Mouse (Mus musculus): ENCODE results near the gene Gzmk.

Gzmk gene

DNA sequence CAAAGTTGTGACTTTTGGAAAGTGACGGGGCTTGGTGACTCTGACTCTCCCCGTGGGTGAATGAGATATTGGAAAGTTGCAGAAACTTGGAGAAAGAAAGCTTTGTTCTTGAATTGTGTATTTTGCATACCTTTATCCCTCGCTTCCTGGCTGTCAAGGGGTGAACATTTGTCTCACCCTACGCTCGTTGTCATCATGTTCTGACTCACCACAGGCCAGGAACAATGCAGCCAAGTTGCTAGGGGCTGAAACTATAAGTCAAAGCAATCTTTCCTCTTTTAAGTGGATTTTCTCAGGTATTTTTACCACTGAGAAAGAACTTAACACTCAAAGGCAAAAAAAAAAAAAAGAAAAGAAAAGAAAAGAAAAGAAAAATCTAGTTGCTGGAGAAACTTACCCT is 22.6 kb downstream of the Gzmk start:
- DNase-seq (ENCODE audit: low spot score in 2 of 2) = no peak

DNA sequence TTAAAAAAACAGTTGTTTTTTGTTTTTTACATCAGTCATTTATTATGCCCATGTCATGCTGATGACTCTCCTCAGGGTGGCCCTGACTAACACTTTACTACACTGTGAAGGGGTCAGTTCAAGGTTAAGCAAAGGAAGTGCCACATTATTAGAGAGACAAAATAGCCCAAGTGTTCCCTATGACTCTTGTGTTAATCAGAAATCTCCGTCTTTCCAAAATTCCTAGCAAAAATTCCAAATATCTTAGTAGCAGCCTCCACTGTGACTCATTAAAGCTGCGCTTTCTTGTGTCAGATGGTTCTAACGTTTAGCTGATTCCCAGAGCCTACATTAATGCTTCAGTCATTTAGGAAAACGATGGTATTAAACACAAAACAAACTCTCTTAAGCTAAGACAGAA is 23.5 kb downstream of the Gzmk start:
- no peak for DNase-seq (ENCODE audit: low spot score in 2 of 2)

DNA sequence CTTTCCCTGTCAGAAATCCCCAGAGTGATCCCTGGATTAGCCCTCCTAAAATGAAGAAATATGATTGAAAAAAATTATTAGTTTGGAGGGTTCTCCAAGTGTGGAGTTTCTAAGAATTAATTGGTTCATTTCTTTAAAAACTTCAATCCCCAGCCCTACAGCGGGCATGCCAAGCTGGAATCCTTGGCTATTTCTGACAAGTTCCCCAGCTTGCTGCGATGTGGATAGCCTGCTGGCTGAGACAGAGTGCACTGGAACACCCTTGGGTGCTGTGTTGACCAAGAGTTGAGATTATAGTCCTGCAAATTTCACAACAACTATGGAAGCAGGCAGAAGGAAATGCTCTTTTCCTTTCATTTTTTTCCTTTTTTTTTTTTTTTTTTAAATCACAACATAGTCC is 24.1 kb downstream of the Gzmk start:
- no peak for DNase-seq (ENCODE audit: low spot score in 2 of 2)

DNA sequence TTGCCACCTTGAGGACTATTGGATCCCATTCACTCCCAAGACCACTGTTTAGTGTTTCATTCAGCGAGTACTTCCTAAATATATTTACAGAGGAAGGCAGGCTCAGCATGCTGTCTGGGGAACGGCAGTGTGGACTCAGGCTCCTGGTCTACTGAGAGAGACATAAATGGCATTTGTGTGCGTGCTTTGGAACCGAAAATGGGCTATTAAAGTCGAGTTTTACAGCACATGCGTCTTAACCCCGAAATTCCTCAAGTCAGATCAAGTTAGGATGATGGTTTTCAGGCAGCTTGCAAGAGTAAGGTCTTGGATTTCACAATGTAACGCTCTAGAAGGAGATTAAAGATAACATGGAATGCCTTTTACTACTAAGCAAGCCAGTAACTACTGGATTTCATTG is 25.0 kb downstream of the Gzmk start:
- no peak for DNase-seq (ENCODE audit: low spot score in 2 of 2)

DNA sequence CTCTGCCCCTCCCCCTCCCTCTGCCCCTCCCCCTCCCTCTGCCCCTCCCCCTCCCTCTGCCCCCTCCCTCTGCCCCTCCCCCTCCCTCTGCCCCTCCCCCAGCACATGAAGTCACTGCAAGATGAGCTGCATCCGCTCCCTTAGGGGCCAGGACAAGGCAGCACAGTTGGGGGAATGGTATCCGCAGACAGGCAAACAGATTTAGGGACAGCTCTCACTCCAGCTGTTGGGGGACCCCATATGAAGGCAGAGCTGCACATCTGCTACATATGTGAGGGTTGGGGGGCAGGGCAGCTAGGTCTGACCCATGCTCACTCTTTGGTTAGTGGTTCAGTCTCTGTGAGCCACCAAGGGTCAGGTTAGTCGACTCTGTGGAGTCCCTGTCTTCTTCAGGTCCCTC is 26.4 kb downstream of the Gzmk start:
- no peak for DNase-seq (ENCODE audit: low spot score in 2 of 2)

DNA sequence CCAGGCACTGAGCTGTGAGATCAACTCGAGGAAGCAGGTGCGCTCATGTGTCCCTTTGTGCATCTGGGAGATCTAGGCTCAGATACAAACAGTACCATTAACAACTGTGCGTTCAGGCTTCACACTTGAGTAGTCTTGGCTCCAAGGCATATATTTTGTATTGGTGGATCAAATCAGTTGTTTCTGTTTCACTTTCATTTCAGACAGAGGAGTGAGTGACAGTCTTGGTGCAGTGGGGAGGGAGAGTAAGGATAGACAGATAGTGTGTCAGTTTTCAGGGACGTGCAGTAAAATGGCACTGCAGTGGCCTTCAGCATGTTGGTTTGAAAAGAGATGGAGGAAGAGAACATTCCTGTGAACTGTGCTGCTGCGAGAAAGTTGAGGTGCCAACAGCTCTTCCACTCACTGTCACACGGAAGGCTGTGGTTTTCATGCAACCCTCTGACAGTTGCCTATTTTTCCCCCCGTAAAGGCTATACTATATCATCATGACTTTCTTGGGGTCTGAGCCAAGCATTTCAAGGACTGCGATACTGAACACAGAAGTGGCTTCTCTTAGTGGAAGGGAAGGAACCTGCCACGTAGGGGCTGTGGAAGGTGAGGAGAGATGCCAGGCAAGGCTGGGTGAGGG is 27.7 kb downstream of the Gzmk start:
- DNase-seq (ENCODE audit: low spot score in 2 of 2) = no peak

DNA sequence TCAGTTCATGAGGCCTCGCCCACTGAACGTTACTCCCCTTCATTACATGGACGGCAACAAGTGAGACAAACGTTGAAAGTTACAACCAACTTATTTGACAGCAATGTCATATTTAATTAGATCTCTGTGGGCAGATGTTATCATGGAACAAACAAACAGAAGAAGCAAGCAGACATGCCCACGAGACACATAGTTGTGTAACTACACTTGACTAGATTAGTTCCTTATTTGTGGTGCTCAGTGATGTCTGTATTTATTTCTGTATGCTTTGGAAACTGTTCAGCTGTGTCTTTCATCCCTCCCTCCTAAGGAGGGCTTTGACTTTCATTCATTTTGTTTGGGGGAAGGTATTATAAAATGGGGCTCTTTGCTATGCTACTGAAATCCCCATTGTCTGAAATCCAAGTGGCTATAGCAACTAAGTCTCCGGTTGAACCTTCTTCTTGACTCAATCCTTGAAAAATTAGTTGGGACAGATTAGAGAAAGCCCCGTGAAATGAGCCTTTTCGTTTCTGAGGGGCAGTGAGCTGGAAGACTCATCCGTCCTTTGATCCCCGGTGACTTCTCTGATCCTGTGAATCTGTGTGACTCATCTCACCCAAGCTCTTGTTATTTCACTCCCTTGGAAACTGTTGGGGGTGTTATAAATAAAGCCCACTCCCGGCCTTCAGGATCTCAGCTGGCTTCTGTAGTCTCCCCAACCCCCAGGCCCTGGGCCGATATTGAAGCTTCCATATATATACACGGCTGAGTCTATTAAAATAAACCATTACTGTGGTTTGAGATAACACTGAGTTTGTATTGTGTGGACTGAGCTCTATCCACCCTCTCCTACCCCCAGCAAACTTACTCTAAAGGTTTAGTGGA is 28.7 kb downstream of the Gzmk start:
- DNase-seq (ENCODE audit: low spot score in 2 of 2) = no peak

DNA sequence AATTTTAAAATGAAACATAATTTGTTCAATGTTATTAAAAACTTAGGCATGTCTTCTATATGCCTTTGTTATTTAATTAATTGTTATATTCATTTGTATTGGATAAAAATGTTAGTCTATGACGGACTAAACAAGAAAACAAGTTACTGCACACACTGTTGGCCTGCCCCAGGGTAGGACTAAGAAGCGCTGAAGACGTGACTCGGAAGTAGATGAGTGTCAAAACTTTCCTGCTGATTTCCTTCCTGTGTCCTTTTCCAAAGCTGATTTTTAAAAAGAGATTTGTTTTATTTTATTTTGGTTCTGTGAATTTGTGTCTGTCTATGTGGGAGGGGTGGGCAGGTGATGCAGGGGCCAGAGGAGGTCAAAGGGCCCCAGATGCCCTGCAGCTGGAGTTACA is 42.0 kb downstream of the Gzmk start:
- DNase-seq (ENCODE audit: low spot score in 2 of 2) = no peak

DNA sequence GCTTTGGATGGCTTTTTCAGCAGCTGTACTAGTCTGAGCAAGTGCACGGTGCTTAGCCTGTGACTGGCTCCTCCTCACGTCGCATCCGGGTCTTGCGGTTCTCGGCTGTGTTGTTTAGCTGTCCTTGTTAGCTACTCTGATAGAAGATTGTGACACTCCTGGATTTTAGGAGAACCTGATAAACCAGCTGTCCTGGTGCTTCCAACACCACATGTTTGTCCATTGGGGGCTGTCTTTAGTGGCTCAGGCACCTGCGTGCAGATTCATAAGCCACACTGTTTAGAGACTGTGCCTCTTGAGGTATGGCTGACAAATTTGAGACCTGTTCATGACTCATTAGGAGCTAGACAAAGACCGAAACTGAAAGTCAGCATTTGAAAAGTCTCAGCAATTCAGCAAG is 42.4 kb downstream of the Gzmk start:
- DNase-seq (ENCODE audit: low spot score in 2 of 2) = no peak

DNA sequence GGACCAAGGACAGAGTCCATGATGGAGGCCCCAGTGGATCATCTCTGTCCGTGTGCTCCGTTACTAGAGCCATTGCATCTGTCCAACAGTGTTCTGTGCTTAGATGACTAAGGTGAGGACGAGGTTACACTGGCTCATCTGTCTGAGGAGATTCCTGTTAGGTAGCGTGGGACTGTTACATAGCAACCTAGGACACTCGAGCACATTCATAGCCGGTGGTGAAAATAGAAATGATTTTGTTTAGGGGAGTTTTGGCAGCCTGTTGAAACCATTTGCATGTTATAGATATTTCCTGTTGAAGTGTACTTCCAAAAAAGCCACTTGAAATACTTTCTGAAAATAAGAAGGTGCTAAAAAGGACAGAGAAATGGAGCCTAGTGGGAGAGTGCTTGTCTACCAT is 51.5 kb downstream of the Gzmk start:
- no peak for DNase-seq (ENCODE audit: low spot score in 2 of 2)

DNA sequence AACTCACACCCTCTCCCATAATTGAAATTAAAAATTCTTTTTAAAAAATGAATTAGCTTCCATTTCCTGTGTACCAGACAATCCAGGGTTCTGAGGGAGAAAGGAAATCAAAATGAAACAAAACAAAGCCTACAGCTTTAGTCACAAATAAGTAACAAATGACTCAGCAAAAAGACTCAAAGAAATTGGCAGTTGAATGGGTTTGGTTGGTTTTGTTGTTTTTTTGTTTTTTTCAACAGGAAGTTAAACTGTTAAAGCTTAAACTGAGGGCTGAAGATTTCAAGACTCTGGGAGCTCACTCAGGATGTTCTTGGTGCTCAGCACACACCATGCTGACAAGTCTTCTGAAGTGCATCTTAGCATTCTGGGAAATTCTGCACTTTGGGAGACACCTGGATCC is 55.5 kb downstream of the Gzmk start:
- DNase-seq (ENCODE audit: low spot score in 2 of 2) = no peak

DNA sequence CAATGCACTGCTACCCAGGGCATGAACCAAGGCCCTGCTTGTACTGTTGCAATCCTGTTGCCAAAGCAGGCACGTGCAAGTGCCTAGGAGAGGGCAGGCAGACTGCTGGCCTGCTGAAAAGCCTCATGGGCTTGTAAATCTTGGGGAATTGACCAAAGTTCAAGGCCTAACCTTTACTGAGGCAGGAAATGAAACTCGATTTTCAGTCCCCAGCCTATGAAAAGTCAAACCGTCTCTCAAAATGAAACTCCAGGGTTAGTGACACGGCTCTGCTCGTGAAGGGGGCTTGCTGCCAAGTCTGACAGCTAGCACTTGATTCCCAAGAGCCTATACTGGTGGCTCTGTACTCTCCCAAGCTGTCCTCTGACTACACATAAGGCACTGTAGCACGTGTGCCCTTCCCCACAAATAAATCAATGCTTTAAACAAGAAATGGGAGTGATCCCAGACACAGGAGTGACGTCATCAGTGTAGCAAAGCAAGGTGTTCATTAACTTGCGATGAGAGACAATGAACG is 57.6 kb downstream of the Gzmk start:
- no peak for DNase-seq (ENCODE audit: low spot score in 2 of 2)

DNA sequence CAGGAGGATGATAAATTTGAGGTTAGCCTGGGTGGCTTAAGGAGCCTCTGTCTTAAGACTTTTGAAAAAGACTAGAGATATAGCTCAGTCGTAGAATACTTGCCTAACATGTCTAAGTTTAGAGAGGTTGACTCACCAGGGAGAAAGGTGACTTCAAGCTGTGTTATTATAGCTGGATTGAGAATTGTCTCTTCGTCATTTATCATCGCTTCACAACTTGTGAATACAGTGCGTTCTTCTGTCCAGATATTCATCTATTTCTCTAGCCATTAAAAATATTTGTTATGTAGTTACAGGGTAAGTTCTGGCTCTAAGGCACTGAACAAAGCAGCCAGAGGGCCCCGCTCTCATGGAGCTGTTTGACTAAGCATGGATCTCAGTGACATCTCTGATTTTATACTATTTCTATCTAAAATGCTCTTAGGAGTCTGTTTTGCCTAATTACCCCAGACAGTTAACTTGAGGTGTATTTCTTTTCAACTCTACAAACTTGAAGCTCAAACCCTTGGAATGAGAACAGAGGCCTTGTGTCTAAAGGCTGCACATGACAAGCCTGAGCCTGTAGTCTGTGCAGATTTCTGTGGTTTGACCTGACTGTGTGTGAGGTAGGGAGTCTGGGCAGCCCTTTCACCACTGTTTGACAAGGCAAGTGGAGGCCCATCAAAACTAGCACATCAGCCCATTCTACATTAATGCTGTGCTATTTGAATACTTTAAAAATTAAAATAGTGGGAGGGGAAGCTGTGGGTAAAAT is 61.3 kb downstream of the Gzmk start:
- no peak for DNase-seq (ENCODE audit: low spot score in 2 of 2)

DNA sequence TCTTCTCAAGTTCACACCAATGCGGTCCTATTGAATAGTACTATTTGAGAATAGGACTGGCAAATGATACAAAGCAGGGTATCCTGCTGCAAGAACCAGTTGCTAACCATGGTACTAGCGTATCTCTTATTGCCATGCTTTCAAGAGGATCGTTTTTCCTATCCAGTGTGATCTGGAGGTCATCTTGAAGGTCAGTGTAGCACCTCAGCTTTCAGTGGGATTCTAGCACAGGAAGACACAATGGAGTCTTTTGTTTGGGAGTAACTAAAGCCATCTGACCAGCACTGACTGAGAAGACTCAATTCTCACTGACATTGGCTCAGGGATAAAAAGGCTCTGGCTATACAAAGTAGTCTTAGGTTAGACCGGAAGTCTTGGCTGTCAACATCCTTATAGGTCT is 74.2 kb downstream of the Gzmk start:
- no peak for DNase-seq (ENCODE audit: low spot score in 2 of 2)

DNA sequence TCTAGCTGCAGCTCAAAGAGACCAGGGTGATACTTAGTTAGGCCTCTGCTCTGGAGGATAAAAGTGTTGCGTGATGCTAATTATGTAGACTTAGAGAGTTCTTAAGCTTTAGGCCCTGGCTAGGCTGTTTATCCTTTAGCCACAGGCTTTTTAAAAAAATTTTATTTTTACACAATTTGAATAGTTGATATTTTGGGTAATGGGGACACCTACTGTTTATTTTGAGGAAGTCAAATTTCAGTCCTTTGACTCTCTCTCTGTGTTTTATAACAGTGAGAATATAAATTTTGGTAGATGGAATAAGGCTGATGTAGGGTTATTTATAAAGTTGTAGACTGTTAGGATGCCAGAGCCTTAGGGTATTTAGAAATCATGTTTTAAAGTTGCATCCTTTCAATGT is 86.1 kb downstream of the Gzmk start:
- DNase-seq (ENCODE audit: low spot score in 2 of 2) = no peak

DNA sequence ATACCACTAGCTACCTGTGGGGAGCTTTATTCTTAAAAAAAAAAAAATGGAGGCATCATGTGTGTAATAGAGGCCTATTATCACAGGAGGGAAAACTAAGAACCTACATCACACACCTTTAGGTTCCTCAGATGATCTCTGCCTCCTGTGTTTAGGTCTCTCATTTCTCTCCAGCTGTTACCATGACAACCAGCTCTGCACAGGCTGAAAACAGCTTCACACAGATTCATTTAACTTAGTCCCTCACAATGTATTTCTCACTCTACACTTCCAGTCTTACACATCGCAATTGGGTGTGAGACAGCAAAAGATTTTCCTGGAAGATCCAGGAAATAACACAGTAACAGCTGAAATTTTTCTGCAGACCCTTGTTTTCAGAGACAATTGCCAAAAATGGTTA is 95.7 kb downstream of the Gzmk start:
- DNase-seq (ENCODE audit: low spot score in 2 of 2) = no peak
